Mouse (Mus musculus): ENCODE results near the gene Tpte.

GRCm38 (mm10) chr8:22247956-22248355 is 35.3 kb upstream of the Tpte start:
- TF ChIP-seq CTCF (IDR thresholded peaks at IDR 0.05; ENCODE audit: borderline replicate concordance, extremely low read depth, insufficient read depth, insufficient read length) (no peak), POLR2A (IDR thresholded peaks at IDR 0.05; ENCODE audit: borderline replicate concordance, extremely low read depth, insufficient read depth, insufficient read length, poor library complexity, severe bottlenecking) (no peak)

Data from brain, embryonic 14.5 days (tissue).